Mouse (Mus musculus) erythroblast, embryonic 14.5 days (primary cell): ENCODE results near the gene Rbpjl. TPM values are rescaled to one million over a fixed set of nuclear protein-coding genes. Genes with fewer than 3 reads are reported as not detected.

Source experiments
- H3K27me3 ChIP-seq: 2 replicates; pipeline ENCODE4 v1.6.1; 2012; ENCODE audit warnings: inconsistent platforms; ENCODE audit not compliant: control insufficient read depth
- H3K36me3 ChIP-seq: 2 replicates; pipeline ENCODE4 v1.6.1; 2012; ENCODE audit warnings: mild to moderate bottlenecking, inconsistent platforms; ENCODE audit not compliant: control insufficient read depth
- H3K4me1 ChIP-seq: 2 replicates; pipeline ENCODE4 v1.6.1; 2012; ENCODE audit warnings: inconsistent platforms; ENCODE audit not compliant: control insufficient read depth
- H3K4me3 ChIP-seq: replicated peaks from 2 replicates; pipeline ENCODE3; 2012; ENCODE audit warnings: moderate library complexity, mild to moderate bottlenecking, inconsistent platforms
- H3K9me3 ChIP-seq: 2 replicates; pipeline ENCODE4 v1.6.1; 2012; ENCODE audit warnings: low read length, inconsistent platforms, mixed read lengths; ENCODE audit not compliant: control insufficient read depth
- GATA1 ChIP-seq: IDR thresholded peaks from 2 replicates; pipeline ENCODE4 v1.6.1; 2012; ENCODE audit warnings: low read length, inconsistent platforms, mixed read lengths
- TAL1 ChIP-seq: IDR thresholded peaks from 3 replicates; pipeline ENCODE4 v1.6.1; 2012; ENCODE audit warnings: low read length, inconsistent platforms, mixed read lengths
- polyA plus RNA-seq: library from polyadenylated mRNA; stranded (reverse); fragments of >175 nt; gene quantifications from 2 replicates; pipeline ENCODE4 v1.2.3, GENCODE M21; 2012

Rbpjl gene
- polyA plus RNA-seq, 1 experiment: not detected

- Histone ChIP-seq H3K4me3 (no peak overlapping the region), H3K36me3 (no peaks in the 10 kb centered on the region), H3K9me3 (no peaks in the 10 kb centered on the region), H3K27me3 (peaks cover 41% of the 10 kb centered on the region), H3K4me1 (no peaks in the 10 kb centered on the region)
- TF ChIP-seq TAL1 (no peak), GATA1 (no peak)
Observed at GRCm38 (mm10) chr2:164445399-164446085, 42.6 kb downstream of the Rbpjl start.

GRCm38 (mm10) chr2:164446086-164446469, 43.1 kb downstream of the Rbpjl start:
- H3K4me1 ChIP-seq: no peaks in the 10 kb centered on the region
- no peaks in the 10 kb centered on the region for H3K36me3 ChIP-seq
- no peaks in the 10 kb centered on the region for H3K9me3 ChIP-seq
- peaks cover 39% of the 10 kb centered on the region for H3K27me3 ChIP-seq
- TF ChIP-seq GATA1 (no peak), TAL1 (no peak)
- no peak overlapping the region for H3K4me3 ChIP-seq

GRCm38 (mm10) chr2:164448140-164448539, 45.2 kb downstream of the Rbpjl start:
- TF ChIP-seq GATA1: no peak
- no peaks in the 10 kb centered on the region for H3K36me3 ChIP-seq

GRCm38 (mm10) chr2:164448921-164449320, 46.0 kb downstream of the Rbpjl start:
- H3K4me1 ChIP-seq: no peaks in the 10 kb centered on the region
- H3K4me3 ChIP-seq: no peak overlapping the region
- TF ChIP-seq TAL1: no peak
- H3K36me3 ChIP-seq: no peaks in the 10 kb centered on the region
- no peaks in the 10 kb centered on the region for H3K9me3 ChIP-seq
- H3K27me3 ChIP-seq: peaks cover 10% of the 10 kb centered on the region

More at GRCm38 (mm10) chr2:164448140-164448539, 45.2 kb downstream of the Rbpjl start:
- H3K4me3 ChIP-seq: no peak overlapping the region
- H3K9me3 ChIP-seq: no peaks in the 10 kb centered on the region
- no peaks in the 10 kb centered on the region for H3K4me1 ChIP-seq
- H3K27me3 ChIP-seq: peaks cover 18% of the 10 kb centered on the region

- Histone ChIP-seq H3K36me3 (no peaks in the 10 kb centered on the region), H3K27me3 (peaks cover 5% of the 10 kb centered on the region; the same call in 1 of the 2 replicates), H3K4me3 (no peak overlapping the region), H3K9me3 (no peaks in the 10 kb centered on the region), H3K4me1 (no peaks in the 10 kb centered on the region)
- TF ChIP-seq TAL1 (no peak), GATA1 (no peak)
Observed at GRCm38 (mm10) chr2:164449341-164450042, 46.6 kb downstream of the Rbpjl start.

GRCm38 (mm10) chr2:164452000-164452676, 49.2 kb downstream of the Rbpjl start:
- Histone ChIP-seq H3K36me3 (no peaks in the 10 kb centered on the region), H3K27me3 (peaks cover 5% of the 10 kb centered on the region), H3K4me1 (no peaks in the 10 kb centered on the region), H3K9me3 (no peaks in the 10 kb centered on the region), H3K4me3 (no peak overlapping the region)
- no peak for TF ChIP-seq GATA1
- TF ChIP-seq TAL1: no peak

- Histone ChIP-seq H3K27me3 (peaks cover 8% of the 10 kb centered on the region), H3K4me3 (no peak overlapping the region), H3K4me1 (no peaks in the 10 kb centered on the region), H3K9me3 (no peaks in the 10 kb centered on the region), H3K36me3 (no peaks in the 10 kb centered on the region)
- TF ChIP-seq GATA1 (no peak), TAL1 (no peak)
Observed at GRCm38 (mm10) chr2:164453047-164453757, 50.3 kb downstream of the Rbpjl start.

- peaks cover 8% of the 10 kb centered on the region for H3K27me3 ChIP-seq
- no peaks in the 10 kb centered on the region for H3K4me1 ChIP-seq
- H3K4me3 ChIP-seq: no peak overlapping the region
- H3K9me3 ChIP-seq: no peaks in the 10 kb centered on the region
- no peaks in the 10 kb centered on the region for H3K36me3 ChIP-seq
- TF ChIP-seq TAL1 (no peak), GATA1 (no peak)
Observed at GRCm38 (mm10) chr2:164453887-164454500, 51.1 kb downstream of the Rbpjl start.
